Mouse (Mus musculus) kidney, embryonic 16.5 days (tissue): ENCODE results near the gene Cass4. TPM values are rescaled to one million over a fixed set of nuclear protein-coding genes. Genes with fewer than 3 reads are reported as not detected.
A peak's percentile ranks its signal among the peaks of the same experiment; 100 is the strongest.

Experiments used
- ATAC-seq: fragments of 200-750 bp; cut with Nextera tagmentation; 2 replicates; pipeline ENCODE4 v1.8.0; 2017; ENCODE audit warnings: moderate TSS enrichment; ENCODE audit not compliant: low FRiP score, low TSS enrichment
- H3K27ac ChIP-seq: fragments of 300-500 bp; sonication (generic); 2 replicates; pipeline ENCODE4 v1.5.1; 2014; ENCODE audit warnings: low read length
- H3K27me3 ChIP-seq: fragments of 300-500 bp; sonication (generic); 2 replicates; pipeline ENCODE4 v1.6.1; 2014; ENCODE audit warnings: low read length, control low read depth, mixed read lengths; ENCODE audit not compliant: insufficient read depth
- H3K36me3 ChIP-seq: fragments of 300-500 bp; sonication (generic); 2 replicates; pipeline ENCODE4 v1.6.1; 2014; ENCODE audit warnings: low read length, control low read depth, mixed read lengths; ENCODE audit not compliant: insufficient read depth
- H3K4me1 ChIP-seq: fragments of 300-500 bp; sonication (generic); 2 replicates; pipeline ENCODE4 v1.6.1; 2014; ENCODE audit warnings: low read length, control low read depth, mixed read lengths; ENCODE audit not compliant: insufficient read depth
- H3K4me2 ChIP-seq: fragments of 300-500 bp; sonication (generic); replicated peaks from 2 replicates; pipeline ENCODE4 v1.6.1; 2014; ENCODE audit warnings: low read depth, low read length
- H3K4me3 ChIP-seq: fragments of 300-500 bp; sonication (generic); 2 replicates; pipeline ENCODE4 v1.5.1; 2014; ENCODE audit warnings: mild to moderate bottlenecking, low read length
- H3K9ac ChIP-seq: fragments of 300-500 bp; sonication (generic); replicated peaks from 2 replicates; pipeline ENCODE4 v1.6.1; 2014; ENCODE audit warnings: low read length
- H3K9me3 ChIP-seq: fragments of 300-500 bp; sonication (generic); 2 replicates; pipeline ENCODE4 v1.6.1; 2016; ENCODE audit warnings: low read length, control low read depth
- WGBS: fragments of 180-500 bp; shearing (Covaris S2); extraction: QIAGEN DNeasy Blood & Tissue Kit; methylation state at CpG from one replicate; pipeline ENCODE4 v1.1.7; 2014; 5-methylcytosine and 5-hydroxymethylcytosine counted together
- polyA plus RNA-seq: library from polyadenylated mRNA; unstranded; fragments of >200 nt; fragmentation: Nextera tagmentation; extraction: Ambion mirVana; gene quantifications from 2 replicates; pipeline ENCODE4 v1.2.1, GENCODE M21; 2015

Gene Cass4
- polyA plus RNA-seq, 1 experiment from 2014 or later, result 0.32 TPM

DNA sequence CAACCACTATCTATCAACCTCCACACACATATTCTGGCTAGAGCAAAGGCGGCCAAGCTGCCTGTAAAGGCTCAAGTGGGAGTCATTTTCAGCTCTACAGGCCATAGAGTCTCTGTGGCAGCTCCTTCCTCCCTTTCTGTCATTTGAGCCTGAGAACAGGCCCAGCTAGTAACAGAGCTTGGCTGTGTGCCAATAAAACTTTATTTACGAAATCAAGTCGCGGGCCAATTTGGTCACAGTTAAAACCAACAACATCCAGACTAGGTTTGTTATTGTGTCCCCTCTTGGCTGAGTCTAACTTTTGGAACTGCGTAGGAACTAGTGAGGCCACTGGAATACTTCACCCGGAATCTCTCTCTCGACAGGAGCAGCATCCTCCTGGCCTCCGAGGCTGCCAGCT is 80.0 kb downstream of the Cass4 start:
- WGBS, result 31% methylated on average over 8 of the region's 8 CpGs
- H3K27ac ChIP-seq, result 0 out of 2 replicates have a peak overlapping the region, but pooled peaks have one; percentile 11
- H3K4me2 ChIP-seq, result no peak overlapping the region
- H3K4me3 ChIP-seq, result no peak overlapping the region
- 0 out of 2 replicates have a peak, but pooled peaks have one; percentile 29 for ATAC-seq
- no peaks in the 10 kb centered on the region for H3K9me3 ChIP-seq
- peaks cover 15% of the 10 kb centered on the region; the same call in 1 of the 2 replicates for H3K4me1 ChIP-seq
- H3K36me3 ChIP-seq, result peaks cover 9% of the 10 kb centered on the region
- H3K9ac ChIP-seq, result no peak overlapping the region
- no peaks in the 10 kb centered on the region for H3K27me3 ChIP-seq

DNA sequence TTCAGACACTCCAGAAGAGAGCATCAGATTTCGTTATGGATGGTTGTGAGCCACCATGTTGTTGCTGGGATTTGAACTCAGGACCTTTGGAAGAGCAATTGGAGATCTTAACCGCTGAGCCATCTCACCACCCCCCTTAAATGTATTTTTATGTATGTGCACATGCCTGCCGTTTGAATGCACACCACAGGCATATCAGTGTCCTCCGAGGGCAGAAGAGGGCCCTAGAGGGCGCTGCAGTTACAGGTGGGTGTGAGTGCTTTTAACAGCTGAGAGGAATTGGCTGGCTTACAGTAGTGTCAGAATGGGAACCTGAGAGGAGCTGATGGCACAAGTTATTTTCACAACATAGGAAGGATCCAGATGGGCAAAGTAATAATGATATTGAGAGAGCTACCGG is 81.4 kb downstream of the Cass4 start:
- ATAC-seq, result no peak
- Histone ChIP-seq H3K4me2 (no peak overlapping the region), H3K9me3 (no peaks in the 10 kb centered on the region), H3K27ac (no peak overlapping the region), H3K36me3 (no peaks in the 10 kb centered on the region), H3K4me3 (no peak overlapping the region), H3K4me1 (peaks cover 15% of the 10 kb centered on the region; the same call in 1 of the 2 replicates), H3K27me3 (no peaks in the 10 kb centered on the region), H3K9ac (no peak overlapping the region)
- WGBS, result 34% methylated on average over 6 of the region's 6 CpGs

DNA sequence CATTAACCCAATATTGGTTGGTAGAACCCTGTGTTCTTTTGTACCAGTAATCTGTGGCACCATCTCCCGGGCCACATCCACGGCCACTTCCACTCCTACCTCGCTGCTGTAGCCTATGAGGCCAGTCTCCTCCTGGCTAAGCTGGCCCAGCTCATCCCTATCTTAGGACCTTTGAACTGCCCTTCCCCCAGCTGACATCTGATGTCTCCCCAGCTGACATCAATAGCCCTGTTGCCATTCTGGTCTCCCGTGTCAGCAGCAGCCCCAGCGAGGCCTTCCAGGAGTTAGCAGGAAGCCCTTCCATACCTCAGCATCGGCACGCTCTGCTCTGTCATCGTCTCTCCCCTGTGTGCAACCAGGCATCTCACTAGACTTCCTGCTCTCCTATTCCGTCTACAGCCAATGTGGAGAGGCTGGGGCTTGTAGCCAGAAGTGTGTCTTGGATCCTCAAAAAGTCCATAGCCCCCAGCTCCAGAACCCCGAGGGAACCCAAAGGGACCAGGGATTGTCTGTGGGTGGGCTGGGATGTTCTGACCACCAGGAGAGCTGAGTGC is 83.2 kb downstream of the Cass4 start:
- Histone ChIP-seq H3K4me1 (peaks cover 15% of the 10 kb centered on the region; the same call in 1 of the 2 replicates), H3K4me2 (0 out of 2 replicates have a peak overlapping the region, but pooled peaks have one; percentile 8), H3K9me3 (no peaks in the 10 kb centered on the region), H3K9ac (no peak overlapping the region), H3K36me3 (no peaks in the 10 kb centered on the region), H3K4me3 (no peak overlapping the region), H3K27ac (no peak overlapping the region), H3K27me3 (no peaks in the 10 kb centered on the region)
- 19% methylated on average over 10 of the region's 10 CpGs for WGBS
- ATAC-seq, result peak; percentile 52; the same call in 1 of the 2 replicates

DNA sequence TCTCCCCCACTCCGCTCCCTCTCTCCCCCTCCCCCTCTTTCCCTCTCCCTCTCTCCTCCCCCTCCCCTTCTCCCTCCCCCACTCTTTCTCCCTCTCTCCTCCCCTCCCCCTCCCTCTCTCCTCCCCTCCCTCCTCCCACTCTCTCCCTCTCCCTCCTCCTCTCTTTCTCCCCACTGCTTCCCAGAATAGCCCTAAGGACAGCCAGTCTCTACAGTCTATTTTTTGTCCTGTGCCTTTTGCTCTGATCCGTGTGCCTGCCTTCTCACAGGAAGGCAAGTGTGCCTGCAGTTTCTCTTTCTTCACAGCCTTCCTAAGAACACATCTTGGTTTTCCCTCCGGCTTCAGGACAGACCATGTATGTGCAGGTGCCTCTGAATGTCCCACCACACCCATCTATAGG is 83.8 kb downstream of the Cass4 start:
- Histone ChIP-seq H3K9me3 (no peaks in the 10 kb centered on the region), H3K4me3 (no peak overlapping the region), H3K4me1 (peaks cover 15% of the 10 kb centered on the region; the same call in 1 of the 2 replicates), H3K36me3 (no peaks in the 10 kb centered on the region), H3K9ac (no peak overlapping the region), H3K4me2 (no peak overlapping the region), H3K27ac (no peak overlapping the region), H3K27me3 (no peaks in the 10 kb centered on the region)
- WGBS, result 40% methylated on average over 3 of the region's 3 CpGs
- no peak for ATAC-seq

DNA sequence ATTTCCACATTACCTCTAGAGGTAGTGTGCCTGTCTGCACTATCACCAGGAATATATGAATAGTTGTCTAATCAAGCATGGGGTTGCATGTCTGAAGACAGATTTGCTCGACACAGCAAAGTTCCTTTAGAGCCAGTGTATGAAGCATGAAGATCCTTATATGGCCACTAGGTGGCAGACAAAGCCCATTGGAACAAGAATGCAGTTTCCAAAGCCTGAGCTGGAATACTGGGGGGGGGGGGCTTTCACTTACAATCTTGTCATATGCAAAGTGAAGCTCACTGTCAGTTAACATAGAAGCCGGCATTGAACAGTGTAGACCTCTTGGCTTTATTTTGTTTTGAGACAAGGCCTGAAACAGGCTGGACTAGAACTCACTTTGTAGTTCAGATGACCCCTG is 84.3 kb downstream of the Cass4 start:
- no peak for ATAC-seq
- Histone ChIP-seq H3K36me3 (no peaks in the 10 kb centered on the region), H3K4me1 (peaks cover 15% of the 10 kb centered on the region; the same call in 1 of the 2 replicates), H3K27ac (no peak overlapping the region), H3K4me2 (no peak overlapping the region), H3K27me3 (no peaks in the 10 kb centered on the region), H3K9me3 (no peaks in the 10 kb centered on the region), H3K4me3 (no peak overlapping the region), H3K9ac (no peak overlapping the region)
- WGBS, result 0% methylated on average over 2 of the region's 2 CpGs

DNA sequence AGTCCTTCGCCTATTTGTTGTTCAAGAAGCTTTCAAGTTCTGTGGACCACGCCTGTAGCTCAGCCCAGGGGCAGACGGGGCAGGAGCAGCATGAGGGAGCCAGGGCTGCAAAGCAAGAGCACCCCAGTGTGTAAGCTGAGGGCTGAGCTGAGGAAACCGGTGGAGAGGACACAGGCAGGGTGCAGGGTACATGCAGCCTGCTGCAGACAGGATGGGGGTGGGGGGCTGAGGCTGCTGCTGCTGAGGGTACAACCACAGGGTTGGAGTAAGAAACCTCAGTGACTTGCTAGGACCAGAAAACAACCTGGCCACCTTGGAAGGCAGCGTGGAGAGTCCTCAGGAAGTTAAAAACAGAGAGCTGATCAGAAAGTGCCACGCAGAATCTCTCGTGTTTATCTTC is 86.7 kb downstream of the Cass4 start:
- no peaks in the 10 kb centered on the region for H3K9me3 ChIP-seq
- 73% methylated on average over 7 of the region's 7 CpGs for WGBS
- peaks cover 13% of the 10 kb centered on the region; the same call in 1 of the 2 replicates for H3K4me1 ChIP-seq
- ATAC-seq, result no peak
- H3K4me2 ChIP-seq, result no peak overlapping the region
- no peaks in the 10 kb centered on the region for H3K27me3 ChIP-seq
- H3K4me3 ChIP-seq, result no peak overlapping the region
- no peak overlapping the region for H3K27ac ChIP-seq
- H3K36me3 ChIP-seq, result no peaks in the 10 kb centered on the region
- H3K9ac ChIP-seq, result no peak overlapping the region

DNA sequence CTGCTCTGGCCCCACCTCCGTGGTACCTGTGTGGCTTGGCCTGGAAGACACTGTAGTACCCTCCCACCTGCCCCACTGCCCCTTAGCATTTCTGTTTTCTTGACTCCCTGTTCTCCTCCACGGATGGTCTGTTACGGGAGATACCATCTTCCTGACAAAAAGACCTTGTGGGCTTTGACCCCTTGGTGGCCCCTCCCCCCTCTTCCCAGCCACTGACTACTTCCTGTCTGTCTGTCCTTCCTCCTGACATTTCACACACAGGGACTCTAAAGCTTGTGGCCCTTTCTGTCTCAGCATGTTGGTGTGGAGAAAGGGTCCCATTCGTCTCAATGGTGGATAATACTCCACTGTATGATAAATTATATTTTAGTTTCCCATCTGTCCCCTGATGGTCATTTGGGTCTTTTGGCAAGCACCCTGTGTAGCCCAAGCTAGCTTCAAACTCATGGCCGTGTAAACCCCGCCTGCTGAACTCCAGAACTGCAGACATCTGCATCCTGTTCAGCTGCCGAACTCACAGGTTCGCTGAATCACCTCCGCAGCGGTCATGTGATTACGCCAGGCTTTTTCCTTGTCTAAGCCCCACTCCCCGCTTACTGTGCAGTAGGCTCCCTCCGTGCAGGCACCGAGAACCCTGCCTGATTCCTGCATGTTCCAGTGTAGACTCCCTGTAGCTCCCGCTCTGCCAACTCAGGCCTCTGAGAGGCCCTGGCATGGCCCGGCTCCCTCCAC is 88.2 kb downstream of the Cass4 start:
- Histone ChIP-seq H3K4me1 (peaks cover 10% of the 10 kb centered on the region; the same call in 1 of the 2 replicates), H3K9ac (no peak overlapping the region), H3K4me3 (no peak overlapping the region), H3K9me3 (no peaks in the 10 kb centered on the region), H3K36me3 (no peaks in the 10 kb centered on the region), H3K4me2 (no peak overlapping the region), H3K27me3 (no peaks in the 10 kb centered on the region), H3K27ac (no peak overlapping the region)
- WGBS, result 69% methylated on average over 16 of the region's 16 CpGs
- no peak for ATAC-seq

Other genes with a start within 250 kb of the Cass4 start
- not detected in 2 replicates for gene Mc3r, start 145.3 kb upstream of the Cass4 start, polyA plus RNA-seq
- 12.0 and 12.8 TPM in 2 replicates for gene Fam210b, start 48.2 kb upstream of the Cass4 start, polyA plus RNA-seq
- gene Aurka, start 23.3 kb upstream of the Cass4 start, polyA plus RNA-seq, result 112 and 117 TPM in 2 replicates
- 36.6 and 38.3 TPM in 2 replicates for gene Cstf1, start 23.1 kb upstream of the Cass4 start, polyA plus RNA-seq
- 81.2 and 85.3 TPM in 2 replicates for gene Rtf2, start 46.8 kb downstream of the Cass4 start, polyA plus RNA-seq
- gene Gcnt7, start 64.8 kb downstream of the Cass4 start, polyA plus RNA-seq, result 1.5 and 1.8 TPM in 2 replicates
- gene Fam209, start 78.7 kb downstream of the Cass4 start, polyA plus RNA-seq, result 0.64 TPM in 1 of 2 replicates, not detected in the other
- gene Tfap2c, start 155.8 kb downstream of the Cass4 start, polyA plus RNA-seq, result 0.52 and 0.60 TPM in 2 replicates